Mouse (Mus musculus) limb, embryonic 13.5 days (tissue): ENCODE results near the gene Gm37240. TPM values are rescaled to one million over a fixed set of nuclear protein-coding genes. Genes with fewer than 3 reads are reported as not detected.

ENCODE experiments used
- ATAC-seq: fragments of 200-750 bp; cut with Nextera tagmentation; 2 replicates; pipeline ENCODE4 v1.8.0; 2017; ENCODE audit warnings: low read depth, moderate number of reproducible peaks, moderate TSS enrichment; ENCODE audit not compliant: low FRiP score
- H3K27ac ChIP-seq: fragments of 300-500 bp; sonication (generic); 2 replicates; pipeline ENCODE4 v1.5.1; 2015; ENCODE audit warnings: inconsistent platforms, mild to moderate bottlenecking, moderate library complexity
- H3K27me3 ChIP-seq: fragments of 300-500 bp; sonication (generic); 2 replicates; pipeline ENCODE4 v1.6.1; 2015; ENCODE audit warnings: mild to moderate bottlenecking, inconsistent platforms
- H3K36me3 ChIP-seq: fragments of 300-500 bp; sonication (generic); 2 replicates; pipeline ENCODE4 v1.6.1; 2015; ENCODE audit warnings: inconsistent platforms, mild to moderate bottlenecking, moderate library complexity
- H3K4me1 ChIP-seq: fragments of 300-500 bp; sonication (generic); 2 replicates; pipeline ENCODE4 v1.6.1; 2015; ENCODE audit warnings: inconsistent platforms
- H3K4me2 ChIP-seq: fragments of 300-500 bp; sonication (generic); replicated peaks from 2 replicates; pipeline ENCODE4 v1.6.1; 2015; ENCODE audit warnings: inconsistent platforms, mild to moderate bottlenecking, moderate library complexity
- H3K4me3 ChIP-seq: fragments of 300-500 bp; sonication (generic); 2 replicates; pipeline ENCODE4 v1.5.1; 2015; ENCODE audit warnings: moderate library complexity, mild to moderate bottlenecking, inconsistent platforms
- H3K9ac ChIP-seq: fragments of 300-500 bp; sonication (generic); 2 replicates; pipeline ENCODE4 v1.6.1; 2015; ENCODE audit warnings: mild to moderate bottlenecking, inconsistent platforms
- H3K9me3 ChIP-seq: fragments of 300-500 bp; sonication (generic); 2 replicates; pipeline ENCODE4 v1.6.1; 2016; ENCODE audit warnings: inconsistent platforms
- WGBS: fragments of 180-500 bp; shearing (Covaris S2); methylation state at CpG from one replicate; pipeline ENCODE4 v1.1.7; 2015; 5-methylcytosine and 5-hydroxymethylcytosine counted together
- polyA plus RNA-seq: library from polyadenylated mRNA; unstranded; fragments of >200 nt; fragmentation: Nextera tagmentation; extraction: Ambion mirVana; gene quantifications from 2 replicates; pipeline ENCODE4 v1.2.1, GENCODE M21; 2015

Gene Gm37240
- polyA plus RNA-seq, 1 experiment from 2014 or later: 6.1 TPM

GRCm38 (mm10) chr3:84689656-84690055 lies 1197.7 kb downstream of the Gm37240 start:
- no peak overlapping the region for H3K4me3 ChIP-seq

GRCm38 (mm10) chr3:84688176-84688575 lies 1199.1 kb downstream of the Gm37240 start:
- peaks cover 8% of the 10 kb centered on the region; the same call in 1 of the 2 replicates for H3K27me3 ChIP-seq
- H3K9me3 ChIP-seq: no peaks in the 10 kb centered on the region
- H3K4me2 ChIP-seq: no peak overlapping the region
- WGBS: 71% methylated on average over 5 of the region's 5 CpGs
- H3K27ac ChIP-seq: no peak overlapping the region
- no peak overlapping the region for H3K4me3 ChIP-seq
- no peaks in the 10 kb centered on the region for H3K36me3 ChIP-seq
- H3K4me1 ChIP-seq: no peaks in the 10 kb centered on the region
- ATAC-seq: no peak
- H3K9ac ChIP-seq: no peak overlapping the region

More at GRCm38 (mm10) chr3:84689656-84690055, 1197.7 kb downstream of the Gm37240 start:
- Histone ChIP-seq H3K9ac (no peak overlapping the region), H3K4me1 (no peaks in the 10 kb centered on the region), H3K4me2 (no peak overlapping the region), H3K27me3 (peaks cover 8% of the 10 kb centered on the region; the same call in 1 of the 2 replicates), H3K27ac (no peak overlapping the region), H3K36me3 (no peaks in the 10 kb centered on the region), H3K9me3 (no peaks in the 10 kb centered on the region)
- no peak for ATAC-seq
- WGBS: 61% methylated on average over 2 of the region's 2 CpGs

DNA sequence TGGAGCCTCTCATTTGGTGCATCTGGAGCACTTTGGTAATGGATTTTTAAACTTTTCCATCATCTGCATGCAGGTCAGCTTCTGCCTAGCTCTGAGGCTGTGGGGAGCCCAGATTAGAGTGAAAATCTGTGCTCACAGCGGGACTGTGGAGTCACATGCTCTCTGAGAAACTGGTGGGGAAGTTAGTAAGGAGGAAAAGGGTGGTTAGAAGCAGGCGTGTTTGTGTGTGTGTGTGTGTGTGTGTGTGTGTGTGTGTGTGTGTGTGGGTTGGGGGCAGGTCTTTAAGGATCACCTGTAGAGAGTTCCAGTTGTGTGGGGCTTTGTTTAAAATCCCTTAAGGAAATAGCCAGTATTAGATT lies 1199.9 kb downstream of the Gm37240 start:
- no peak overlapping the region for H3K4me2 ChIP-seq
- 38% methylated on average over 2 of the region's 2 CpGs for WGBS
- ATAC-seq: no peak
- no peak overlapping the region for H3K4me3 ChIP-seq
- no peaks in the 10 kb centered on the region for H3K9me3 ChIP-seq
- H3K4me1 ChIP-seq: no peaks in the 10 kb centered on the region
- H3K9ac ChIP-seq: no peak overlapping the region
- H3K27me3 ChIP-seq: peaks cover 8% of the 10 kb centered on the region; the same call in 1 of the 2 replicates
- H3K36me3 ChIP-seq: no peaks in the 10 kb centered on the region
- no peak overlapping the region for H3K27ac ChIP-seq

DNA sequence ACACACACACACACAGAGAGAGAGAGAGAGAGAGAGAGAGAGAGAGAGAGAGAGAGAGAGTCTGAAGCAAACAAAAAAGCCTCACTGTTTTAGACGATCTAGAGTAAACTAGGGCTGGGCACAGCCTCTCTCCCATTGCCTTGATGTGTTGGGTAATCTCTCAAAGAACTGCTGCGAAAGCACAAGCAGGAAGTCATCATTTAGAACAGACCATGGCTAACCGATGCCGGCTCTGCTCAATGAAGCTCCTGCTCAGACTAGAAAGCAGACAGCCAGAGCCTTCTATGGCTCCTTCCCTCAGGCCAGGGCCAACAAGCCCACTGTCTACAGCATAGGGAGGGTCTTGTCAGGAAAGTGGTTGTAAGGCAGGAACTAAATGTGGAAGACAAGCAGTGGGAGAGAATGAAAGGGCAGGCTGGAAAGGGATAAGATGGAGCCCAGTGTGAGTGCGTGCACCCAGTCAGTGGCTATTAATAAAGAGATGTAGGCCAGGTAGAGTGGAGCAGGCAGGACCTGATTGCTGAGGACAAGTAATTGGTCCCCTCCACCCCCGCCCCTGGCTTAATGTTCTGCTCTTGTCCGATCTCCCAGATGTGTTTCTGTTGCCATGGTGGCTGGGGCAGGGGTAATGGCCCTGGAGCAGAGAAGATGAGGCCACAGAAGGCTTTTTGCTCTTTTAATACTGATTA lies 1200.4 kb downstream of the Gm37240 start:
- Histone ChIP-seq H3K27me3 (peaks cover 6% of the 10 kb centered on the region; the same call in 1 of the 2 replicates), H3K36me3 (no peaks in the 10 kb centered on the region), H3K4me1 (no peaks in the 10 kb centered on the region), H3K4me3 (no peak overlapping the region), H3K9me3 (no peaks in the 10 kb centered on the region), H3K9ac (no peak overlapping the region), H3K4me2 (no peak overlapping the region), H3K27ac (no peak overlapping the region)
- ATAC-seq: no peak
- WGBS: 53% methylated on average over 7 of the region's 7 CpGs

DNA sequence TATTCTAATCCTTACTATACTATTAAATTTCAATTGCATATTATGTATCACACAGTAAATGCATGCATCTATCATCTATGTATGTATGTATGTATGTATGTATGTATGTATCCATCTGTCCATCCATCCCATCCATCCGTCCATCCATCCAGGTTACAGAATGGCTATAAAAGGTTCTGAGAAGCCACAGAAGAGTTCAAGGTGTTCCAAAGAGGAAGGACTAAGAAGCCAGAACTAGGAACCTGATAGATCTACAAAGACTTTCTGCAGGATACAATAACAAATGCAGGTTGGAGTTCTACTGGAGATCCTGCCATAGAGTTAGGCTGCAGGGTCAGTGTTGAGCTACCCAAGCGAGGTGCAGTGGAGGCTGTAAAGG lies 1201.0 kb downstream of the Gm37240 start:
- Histone ChIP-seq H3K9ac (no peak overlapping the region), H3K4me1 (no peaks in the 10 kb centered on the region), H3K36me3 (no peaks in the 10 kb centered on the region), H3K27ac (no peak overlapping the region), H3K4me2 (no peak overlapping the region), H3K27me3 (no peaks in the 10 kb centered on the region), H3K4me3 (no peak overlapping the region), H3K9me3 (no peaks in the 10 kb centered on the region)
- ATAC-seq: no peak
- 93% methylated on average over 2 of the region's 2 CpGs for WGBS

DNA sequence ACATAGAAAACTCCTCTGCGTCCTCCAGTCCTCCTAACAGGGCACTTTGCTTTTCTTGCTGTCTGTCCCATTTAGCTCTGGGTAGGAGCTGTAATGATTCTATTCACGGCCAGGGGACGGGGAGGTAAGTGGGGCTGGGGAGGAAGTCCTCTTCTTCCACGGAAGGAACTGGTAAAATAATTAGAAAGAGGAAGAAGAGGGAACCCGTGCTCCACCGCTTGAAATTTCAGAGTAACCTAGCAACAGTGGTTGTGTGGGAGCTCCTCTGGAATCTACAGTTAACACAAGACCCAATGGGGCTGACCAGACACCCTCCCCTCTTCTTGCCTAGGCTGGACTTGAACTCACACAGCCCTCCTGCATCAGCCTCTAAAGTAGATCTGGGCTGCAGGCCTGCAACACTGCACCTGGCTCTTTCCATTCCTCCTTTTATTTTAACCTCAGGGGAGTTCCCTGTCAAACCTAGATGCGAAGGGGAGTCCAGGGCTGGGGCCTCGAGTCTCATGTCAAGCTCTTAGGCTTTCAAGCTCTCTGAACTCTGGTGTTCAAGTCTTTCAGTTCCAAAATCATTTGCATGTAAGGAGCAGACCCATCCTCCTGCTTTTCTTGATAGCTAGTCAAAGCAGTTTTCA lies 1201.5 kb downstream of the Gm37240 start:
- no peaks in the 10 kb centered on the region for H3K4me1 ChIP-seq
- H3K27me3 ChIP-seq: no peaks in the 10 kb centered on the region
- H3K4me3 ChIP-seq: no peak overlapping the region
- no peaks in the 10 kb centered on the region for H3K9me3 ChIP-seq
- H3K4me2 ChIP-seq: no peak overlapping the region
- H3K27ac ChIP-seq: no peak overlapping the region
- ATAC-seq: no peak
- no peaks in the 10 kb centered on the region for H3K36me3 ChIP-seq
- WGBS: 74% methylated on average over 8 of the region's 8 CpGs
- no peak overlapping the region for H3K9ac ChIP-seq

DNA sequence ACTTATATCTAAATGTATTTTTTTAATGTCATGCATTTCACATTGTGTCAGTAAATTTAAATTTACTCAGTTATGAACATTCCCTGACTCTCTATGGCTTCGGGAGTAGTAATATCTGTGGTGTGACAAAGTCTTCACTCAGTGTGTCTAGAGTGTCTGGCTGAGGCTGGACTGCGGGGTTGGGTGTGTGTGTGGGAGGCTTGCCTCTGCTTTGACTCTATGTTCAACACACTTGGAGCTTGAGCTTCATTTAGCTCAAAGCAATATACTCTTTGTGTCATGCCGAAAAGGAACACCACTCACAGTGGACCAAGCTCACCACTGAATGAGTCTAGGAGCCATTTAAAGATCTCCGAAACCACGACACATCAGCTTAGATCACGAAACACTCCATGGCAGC lies 1203.5 kb downstream of the Gm37240 start:
- H3K9ac ChIP-seq: no peak overlapping the region
- H3K9me3 ChIP-seq: no peaks in the 10 kb centered on the region
- no peaks in the 10 kb centered on the region for H3K27me3 ChIP-seq
- H3K4me3 ChIP-seq: no peak overlapping the region
- no peak for ATAC-seq
- no peaks in the 10 kb centered on the region for H3K4me1 ChIP-seq
- no peak overlapping the region for H3K4me2 ChIP-seq
- no peaks in the 10 kb centered on the region for H3K36me3 ChIP-seq
- 91% methylated on average over 6 of the region's 6 CpGs for WGBS
- H3K27ac ChIP-seq: no peak overlapping the region

DNA sequence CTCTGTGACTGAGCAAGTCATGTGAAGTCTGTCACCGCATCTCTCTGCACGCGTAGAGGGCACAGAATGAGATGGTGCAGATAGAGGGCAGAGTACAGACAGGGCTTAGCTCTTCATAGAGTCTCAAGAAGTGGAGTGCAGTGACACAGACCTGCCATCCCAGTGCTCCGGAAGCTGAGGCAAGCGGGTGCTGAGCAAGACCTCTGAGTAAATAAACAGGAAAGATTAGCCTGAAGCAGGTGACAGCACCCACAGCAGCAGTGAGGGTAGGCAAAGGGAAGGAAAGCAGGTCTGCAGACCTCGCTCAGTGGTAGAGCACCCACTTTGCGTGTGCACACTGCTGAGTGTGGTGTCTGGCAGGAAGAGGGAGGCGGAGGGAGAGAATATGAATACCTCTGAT lies 1205.6 kb downstream of the Gm37240 start:
- no peak overlapping the region for H3K9ac ChIP-seq
- H3K27me3 ChIP-seq: no peaks in the 10 kb centered on the region
- H3K9me3 ChIP-seq: no peaks in the 10 kb centered on the region
- H3K4me1 ChIP-seq: no peaks in the 10 kb centered on the region
- H3K4me3 ChIP-seq: no peak overlapping the region
- WGBS: 83% methylated on average over 8 of the region's 8 CpGs
- H3K36me3 ChIP-seq: no peaks in the 10 kb centered on the region
- no peak for ATAC-seq
- H3K27ac ChIP-seq: no peak overlapping the region
- no peak overlapping the region for H3K4me2 ChIP-seq

DNA sequence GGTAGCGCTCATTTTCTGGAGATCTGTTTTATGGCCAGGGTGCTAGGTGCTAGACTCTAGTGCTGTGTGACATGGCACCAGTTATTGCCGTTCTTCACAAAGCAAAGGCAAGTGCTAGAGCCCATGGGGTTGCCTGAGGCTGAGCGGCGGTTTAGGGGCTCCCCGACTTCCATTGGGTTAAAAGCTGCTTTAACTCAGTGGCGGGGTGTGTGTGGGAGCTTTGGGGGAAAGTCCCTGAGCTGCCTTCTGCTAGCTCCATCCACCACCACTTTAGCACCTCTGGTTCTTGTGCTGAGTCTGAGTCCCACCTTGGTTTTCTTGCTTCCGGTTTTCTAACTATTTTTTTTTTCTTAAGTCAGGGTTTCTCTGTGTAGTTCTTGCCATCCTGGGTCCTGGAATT lies 1207.3 kb downstream of the Gm37240 start:
- no peak overlapping the region for H3K4me2 ChIP-seq
- H3K27me3 ChIP-seq: no peaks in the 10 kb centered on the region
- no peak overlapping the region for H3K9ac ChIP-seq
- no peak for ATAC-seq
- no peaks in the 10 kb centered on the region for H3K9me3 ChIP-seq
- WGBS: 91% methylated on average over 7 of the region's 7 CpGs
- no peaks in the 10 kb centered on the region for H3K36me3 ChIP-seq
- no peak overlapping the region for H3K27ac ChIP-seq
- no peaks in the 10 kb centered on the region for H3K4me1 ChIP-seq
- no peak overlapping the region for H3K4me3 ChIP-seq

- Histone ChIP-seq H3K9ac (no peak overlapping the region), H3K4me3 (no peak overlapping the region), H3K4me1 (no peaks in the 10 kb centered on the region), H3K9me3 (no peaks in the 10 kb centered on the region), H3K4me2 (no peak overlapping the region), H3K27me3 (no peaks in the 10 kb centered on the region), H3K27ac (no peak overlapping the region), H3K36me3 (no peaks in the 10 kb centered on the region)
- no peak for ATAC-seq
- WGBS: 86% methylated on average over 8 of the region's 8 CpGs
Observed at GRCm38 (mm10) chr3:84679542-84679941, 1207.8 kb downstream of the Gm37240 start.

DNA sequence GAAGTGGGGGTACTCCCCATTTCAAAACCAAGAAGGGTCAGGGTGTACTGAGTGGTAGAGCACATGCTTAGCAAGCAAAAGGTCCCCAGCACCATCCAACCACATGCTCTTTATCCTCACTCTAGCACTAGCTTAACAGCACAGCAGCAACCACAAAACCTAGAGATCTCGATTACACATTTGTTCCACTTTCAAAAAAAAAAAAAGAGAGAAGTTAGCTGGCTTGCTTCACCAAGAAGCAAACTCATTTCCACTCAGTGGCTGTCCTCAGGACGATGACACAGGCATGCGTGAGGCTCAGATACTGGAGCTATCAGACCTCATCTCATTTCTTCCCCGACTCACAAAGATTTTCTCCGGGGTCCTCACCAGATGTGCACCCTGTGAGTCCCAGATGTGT lies 1208.4 kb downstream of the Gm37240 start:
- H3K36me3 ChIP-seq: no peaks in the 10 kb centered on the region
- 78% methylated on average over 5 of the region's 5 CpGs for WGBS
- no peaks in the 10 kb centered on the region for H3K4me1 ChIP-seq
- H3K9ac ChIP-seq: no peak overlapping the region
- no peaks in the 10 kb centered on the region for H3K27me3 ChIP-seq
- H3K9me3 ChIP-seq: no peaks in the 10 kb centered on the region
- no peak overlapping the region for H3K4me2 ChIP-seq
- ATAC-seq: no peak
- no peak overlapping the region for H3K27ac ChIP-seq
- H3K4me3 ChIP-seq: no peak overlapping the region

GRCm38 (mm10) chr3:84675710-84676109 lies 1211.6 kb downstream of the Gm37240 start:
- Histone ChIP-seq H3K36me3 (no peaks in the 10 kb centered on the region), H3K4me2 (no peak overlapping the region), H3K9me3 (no peaks in the 10 kb centered on the region), H3K4me3 (no peak overlapping the region), H3K4me1 (no peaks in the 10 kb centered on the region), H3K27me3 (no peaks in the 10 kb centered on the region), H3K9ac (no peak overlapping the region), H3K27ac (no peak overlapping the region)
- WGBS: 76% methylated on average over 5 of the region's 5 CpGs
- ATAC-seq: no peak

GRCm38 (mm10) chr3:84673552-84673951 lies 1213.8 kb downstream of the Gm37240 start:
- H3K27ac ChIP-seq: no peak overlapping the region
- H3K36me3 ChIP-seq: no peaks in the 10 kb centered on the region
- no peak overlapping the region for H3K9ac ChIP-seq
- WGBS: 94% methylated on average over 6 of the region's 6 CpGs
- no peaks in the 10 kb centered on the region for H3K9me3 ChIP-seq
- no peak overlapping the region for H3K4me2 ChIP-seq
- no peak overlapping the region for H3K4me3 ChIP-seq
- ATAC-seq: no peak
- H3K27me3 ChIP-seq: 0 out of 2 replicates have a peak, but pooled peaks cover 1% of the 10 kb centered on the region
- H3K4me1 ChIP-seq: no peaks in the 10 kb centered on the region
